Mouse (Mus musculus): ENCODE measurements around the gene Wtap.
"Not testable (repeated sequence)": the region's sequence is repeated elsewhere in the genome, so short reads cannot be mapped to it uniquely, and the experiment has no call there.

DNA sequence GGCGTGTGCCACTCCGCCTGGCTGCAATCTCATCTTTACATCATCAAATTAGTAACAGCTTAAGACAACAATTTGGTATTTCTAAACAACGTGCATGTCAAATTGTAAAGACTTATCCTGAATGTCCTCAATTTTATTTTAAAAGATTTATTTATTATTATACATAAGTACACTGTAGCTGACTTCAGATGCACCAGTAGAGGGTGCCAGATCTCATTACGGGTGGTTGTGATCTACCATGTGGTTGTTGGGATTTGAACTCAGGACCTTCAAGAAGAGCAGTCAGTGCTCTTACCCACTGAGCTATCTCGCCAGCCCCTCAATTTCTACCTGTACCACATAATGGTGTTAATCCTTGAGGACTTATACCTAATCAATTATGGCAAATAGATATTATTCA lies 8.3 kb upstream of the Wtap start:
- not testable (repeated sequence) for TF ChIP-seq POLR2A (IDR thresholded peaks at IDR 0.05; ENCODE audit: control insufficient read depth, extremely low read depth, insufficient read depth, low read length, poor library complexity); CTCF (IDR thresholded peaks at IDR 0.05; ENCODE audit: borderline replicate concordance, control insufficient read depth, extremely low read depth, insufficient read depth, low read length, poor library complexity)

Measured in thymus, adult 2 months (tissue).